Mouse (Mus musculus): Measurements from ENCODE around the gene Ift22.

DNA sequence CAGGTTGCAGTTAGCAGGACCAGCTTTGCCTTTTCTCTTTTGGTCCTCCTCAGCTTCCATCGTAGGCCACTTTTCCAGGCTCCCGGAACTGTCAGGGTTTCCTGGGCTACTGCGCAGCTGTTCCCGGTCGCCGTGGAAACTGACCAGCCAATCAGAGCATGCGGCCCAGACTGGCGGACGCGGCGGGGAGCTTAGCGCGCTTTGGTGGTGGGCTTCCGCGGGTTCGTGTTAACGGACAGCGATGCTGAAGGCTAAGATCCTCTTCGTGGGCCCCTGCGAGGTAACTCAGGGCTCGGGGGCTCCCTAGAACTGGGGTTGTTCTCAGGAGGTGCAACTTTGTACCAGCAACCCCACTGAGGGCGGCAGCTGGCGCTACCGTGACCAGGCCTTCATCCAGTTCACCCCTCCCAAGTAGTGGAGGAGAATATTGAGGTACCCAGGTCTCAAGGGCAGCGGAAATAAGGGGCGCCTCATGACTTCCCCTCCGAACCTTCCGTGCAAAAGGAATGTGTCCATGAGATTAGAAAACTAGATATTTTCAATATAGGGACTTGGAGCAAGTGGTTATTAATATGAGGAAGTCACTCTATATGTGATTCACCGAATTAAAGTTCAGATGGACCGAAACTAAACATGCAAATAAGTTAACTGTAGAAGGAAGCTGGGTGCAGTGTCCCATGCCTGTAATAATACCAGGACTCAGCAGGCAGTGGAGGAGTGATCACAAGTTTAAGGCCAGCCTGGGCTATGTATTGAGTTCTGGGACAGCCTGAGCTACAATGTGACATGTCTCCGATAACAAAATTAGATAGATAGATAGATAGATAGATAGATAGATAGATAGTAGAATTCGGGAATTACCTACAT is at the start of gene Ift22:
- TF ChIP-seq CTCF (IDR thresholded peaks at IDR 0.05; ENCODE audit: low read depth) (no peak), EP300 (optimal IDR thresholded peaks at IDR 0.05) (no peak)
